In genomic region chr4:116492460-116492859, GRCm38 (mm10) we compare ENCODE assay signal across 10 mouse cellular contexts. TPM values are rescaled to one million over a fixed set of nuclear protein-coding genes. Genes with fewer than 3 reads are reported as not detected.
DNase-seq lines count a peak whose midpoint lies in the region; ATAC-seq and TF ChIP-seq lines count a peak whose summit lies in the region.
"Had no signal": no experiment of that assay in that cellular context is flagged by ENCODE, and none has a peak within 500 bp of the region (broad histone marks: within the 10 kb centered on the region; RNA-seq: fewer than 3 reads in every experiment).

No protein-coding gene starts in this region.

- peak; percentile 16 for DNase-seq in liver, adult 2 months (ENCODE audit: extremely low read depth, low read depth, low spot score)
- no peak for DNase-seq in liver
- peak; percentile 9 for DNase-seq in heart, postnatal 4 days
- DNase-seq in kidney, postnatal 14 days: peak; percentile 33
- peak; percentile 15 for DNase-seq in stomach, postnatal 0 days (ENCODE audit: low spot score)
- DNase-seq in urinary bladder, adult 2 months (ENCODE audit: low spot score): no peak
- no peak for DNase-seq in adrenal gland, postnatal 25 days
- DNase-seq: cerebellum, adult 11-12 months; right cerebral cortex, postnatal 14 days had no signal

- no peak for TF ChIP-seq CTCF in liver, adult 2 months (IDR thresholded peaks at IDR 0.05; ENCODE audit: low read depth, low read length)
- TF ChIP-seq CTCF in stomach, postnatal 0 days (IDR thresholded peaks at IDR 0.05; ENCODE audit: low read depth): no peak

- H3K36me3 ChIP-seq in liver, adult 2 months (ENCODE audit: control insufficient read depth, insufficient read depth, low read length): no peaks in the 10 kb centered on the region
- H3K36me3 ChIP-seq in stomach, postnatal 0 days (ENCODE audit: control insufficient read depth, insufficient read depth, low read length): no peaks in the 10 kb centered on the region

- no peak overlapping the region for H3K4me2 ChIP-seq in stomach, postnatal 0 days (replicated peaks; ENCODE audit: low read depth)
- H3K4me2 ChIP-seq: hindbrain, embryonic 14.5 days had no signal

- 27% methylated on average over 4 of the region's 4 CpGs for WGBS in liver, adult 2 months
- WGBS in stomach, postnatal 0 days: 34% methylated on average over 4 of the region's 4 CpGs

- peak; percentile 80 for ATAC-seq in stomach, postnatal 0 days (ENCODE audit: low FRiP score, low TSS enrichment)

- no peak overlapping the region for H3K9ac ChIP-seq in liver, adult 2 months (ENCODE audit: low read depth, low read length)
- H3K9ac ChIP-seq in stomach, postnatal 0 days (ENCODE audit: low read length): no peak overlapping the region
- H3K9ac ChIP-seq: hindbrain, embryonic 14.5 days had no signal

- H3K9me3 ChIP-seq in stomach, postnatal 0 days (ENCODE audit: control insufficient read depth, low read length): peaks cover 3% of the 10 kb centered on the region; the same call in 1 of the 2 replicates

- H3K4me1 ChIP-seq in liver, adult 2 months (ENCODE audit: control insufficient read depth, insufficient read depth, low read length): no peaks in the 10 kb centered on the region
- no peaks in the 10 kb centered on the region for H3K4me1 ChIP-seq in stomach, postnatal 0 days (replicated peaks; ENCODE audit: control insufficient read depth, insufficient read depth)

- TF ChIP-seq EP300 in stomach, postnatal 0 days (optimal IDR thresholded peaks at IDR 0.05): no peak

- no peak for TF ChIP-seq POLR2A in liver, adult 2 months (IDR thresholded peaks at IDR 0.05; ENCODE audit: extremely low read depth, insufficient read depth, low read length)

- no peak overlapping the region for H3K4me3 ChIP-seq in liver, adult 2 months (ENCODE audit: insufficient read depth, low read depth, low read length)
- no peak overlapping the region for H3K4me3 ChIP-seq in stomach, postnatal 0 days (ENCODE audit: low read depth, low read length)

- H3K79me2 ChIP-seq in liver, adult 2 months (ENCODE audit: control insufficient read depth, insufficient read depth, low read length): no peaks in the 10 kb centered on the region

- H3K27me3 ChIP-seq in liver, adult 2 months (ENCODE audit: control insufficient read depth, insufficient read depth, low read length): no peaks in the 10 kb centered on the region
- H3K27me3 ChIP-seq in stomach, postnatal 0 days (ENCODE audit: control insufficient read depth, insufficient read depth, low read length): no peaks in the 10 kb centered on the region

- no peak overlapping the region for H3K27ac ChIP-seq in liver, adult 2 months (replicated peaks; ENCODE audit: insufficient read depth, low read depth, low read length)
- H3K27ac ChIP-seq in stomach, postnatal 0 days (replicated peaks): 0 out of 2 replicates have a peak overlapping the region, but pooled peaks have one; percentile 20
- H3K27ac ChIP-seq: hindbrain, embryonic 14.5 days had no signal

RNA-seq across cellular contexts. Expression of gene Ipp, which starts 14.9 kb away (rescaled TPM):
- 9.7 and 11.7 TPM in 2 replicates for total RNA-seq in liver, adult 2 months (2014; rRNA removed)
- polyA plus RNA-seq in liver, adult 2 months (2012; rRNA removed): 2.1 and 2.3 TPM in 2 replicates
- total RNA-seq in heart, postnatal 4 days (2021): 10 to 100 TPM; 17.3 to 18.0 TPM
- polyA plus RNA-seq in stomach, postnatal 0 days (2015; fragmentation: Nextera tagmentation; extraction: Ambion mirVana): 8.2 and 8.4 TPM in 2 replicates
- polyA plus RNA-seq in urinary bladder, adult 2 months (2012; rRNA removed): 6.9 and 7.1 TPM in 2 replicates
- 14.8 and 22.1 TPM in 2 replicates for total RNA-seq in adrenal gland, postnatal 25 days (2021)

RNA-seq across cellular contexts. Expression of gene Mast2, which starts 28.5 kb away (rescaled TPM):
- 3.9 and 5.4 TPM in 2 replicates for total RNA-seq in liver, adult 2 months (2014; rRNA removed)
- polyA plus RNA-seq in liver, adult 2 months (2012; rRNA removed): 11.9 and 20.6 TPM in 2 replicates
- total RNA-seq in heart, postnatal 4 days (2021): 10 to 100 TPM; 98.2 to 98.4 TPM
- polyA plus RNA-seq in stomach, postnatal 0 days (2015; fragmentation: Nextera tagmentation; extraction: Ambion mirVana): 5.0 and 5.1 TPM in 2 replicates
- 23.6 and 29.6 TPM in 2 replicates for polyA plus RNA-seq in urinary bladder, adult 2 months (2012; rRNA removed)
- total RNA-seq in adrenal gland, postnatal 25 days (2021): 40.7 and 46.7 TPM in 2 replicates

Comparison
In these comparisons a context has a peak if more than half of its experiments do, and no peak if none do; other contexts are left out.
1. DNase-seq: peak in liver, adult 2 months (single experiment), heart, postnatal 4 days (single experiment), kidney, postnatal 14 days (single experiment) and stomach, postnatal 0 days (single experiment); none in liver (single experiment), urinary bladder, adult 2 months (single experiment) and adrenal gland, postnatal 25 days (single experiment).